Mouse (Mus musculus): ENCODE results near the gene Cntfr.

- TF ChIP-seq ZC3H11A (IDR thresholded peaks at IDR 0.05; ENCODE audit: borderline replicate concordance, low read depth, low read length) (no peak), MAFK (IDR thresholded peaks at IDR 0.05; ENCODE audit: insufficient read depth, low read depth, low read length) (no peak)
Observed at GRCm38 (mm10) chr4:41713197-41714067, 16.5 kb upstream of the Cntfr start, which contains the start of gene Rpp25l.
